Mouse (Mus musculus) lung, postnatal 36 days (tissue): ENCODE results near the gene Slitrk4.

ENCODE experiments used
- DNase-seq: peaks from one replicate; pipeline ENCODE4 v3.0.0; 2022; ENCODE audit warnings: mixed read lengths

Gene Slitrk4

GRCm38 (mm10) chrX:64276290-64277125, at the start of gene Slitrk4:
Gene Slitrk4 (minus strand): TSS chrX:64276996.
- no peak for DNase-seq

GRCm38 (mm10) chrX:64319501-64319900, 42.7 kb upstream of the Slitrk4 start:
- DNase-seq, result no peak

- DNase-seq, result no peak
Measured at GRCm38 (mm10) chrX:64277991-64278301, 1.1 kb upstream of the Slitrk4 start.

- no peak for DNase-seq
Measured at GRCm38 (mm10) chrX:64277126-64277990, 562 bp upstream of the Slitrk4 start.

- DNase-seq, result no peak
Measured at GRCm38 (mm10) chrX:64275501-64276289, 1.1 kb downstream of the Slitrk4 start.

DNA sequence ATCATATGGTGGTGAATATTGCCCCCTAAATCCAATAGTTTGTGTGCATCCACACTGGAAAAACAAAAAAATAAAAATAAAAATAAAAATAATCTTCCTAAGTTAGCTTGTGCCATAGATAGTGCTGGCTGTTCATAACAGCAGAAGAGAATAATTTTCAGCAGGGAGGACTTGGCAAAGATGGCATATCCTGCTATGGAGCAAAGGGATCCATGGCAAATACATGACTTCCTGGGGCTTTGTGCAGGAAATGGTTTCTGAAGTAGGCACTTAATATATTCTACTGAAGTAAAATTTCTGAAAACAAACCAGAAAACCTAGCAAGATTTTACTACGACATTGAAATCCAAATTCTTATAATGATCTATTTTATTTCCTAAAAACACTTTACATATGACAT, 13.3 kb downstream of the Slitrk4 start:
- no peak for DNase-seq
